Mouse (Mus musculus) myocyte (in vitro differentiated cells): ENCODE data around the gene Ttc30a2. TPM values are rescaled to one million over a fixed set of nuclear protein-coding genes. Genes with fewer than 3 reads are reported as not detected.
"Not testable (repeated sequence)": the region's sequence is repeated elsewhere in the genome, so short reads cannot be mapped to it uniquely, and the experiment has no call there.

Source experiments
- H3K27me3 ChIP-seq: one replicate; pipeline ENCODE4 v1.6.1; 2011; ENCODE audit not compliant: control insufficient read depth, insufficient read depth, insufficient read length
- H3K36me3 ChIP-seq: one replicate; pipeline ENCODE4 v1.6.1; 2011; ENCODE audit not compliant: control insufficient read depth, insufficient read depth
- H3K4me2 ChIP-seq: one replicate; pipeline ENCODE4 v1.6.1; 2011; ENCODE audit warnings: low read depth, control low read depth
- H3K4me3 ChIP-seq: one replicate; pipeline ENCODE4 v1.5.1; 2011; ENCODE audit warnings: mild to moderate bottlenecking, control low read depth, moderate library complexity
- H3K79me2 ChIP-seq: one replicate; pipeline ENCODE4 v1.6.1; 2011; ENCODE audit not compliant: control insufficient read depth, insufficient read depth
- H3ac ChIP-seq: one replicate; pipeline ENCODE4 v1.6.1; 2011; ENCODE audit not compliant: control insufficient read depth, insufficient read length
- CEBPB ChIP-seq: IDR thresholded peaks from 2 replicates; pipeline ENCODE4 v1.6.1; 2011; ENCODE audit warnings: mild to moderate bottlenecking, moderate library complexity; ENCODE audit not compliant: poor library complexity, insufficient read depth, severe bottlenecking
- E2F4 ChIP-seq: IDR thresholded peaks from one replicate; pipeline ENCODE4 v1.6.1; 2011; ENCODE audit warnings: mild to moderate bottlenecking, control low read depth, moderate library complexity; ENCODE audit not compliant: insufficient read depth
- MAX ChIP-seq: IDR thresholded peaks from one replicate; pipeline ENCODE4 v1.6.1; 2011; ENCODE audit warnings: low read depth, mild to moderate bottlenecking, control low read depth
- MYOD1 ChIP-seq, 3 experiments: IDR thresholded peaks; one replicate each; pipeline ENCODE4 v1.6.1; 2011; ENCODE audit warnings: control low read depth in 2 of 3, low read depth in 2 of 3, mild to moderate bottlenecking in 2 of 3, moderate library complexity in 1 of 3; ENCODE audit not compliant: insufficient read length in 2 of 3, control insufficient read depth in 1 of 3
- MYOG ChIP-seq, 3 experiments: IDR thresholded peaks; one replicate each; pipeline ENCODE4 v1.6.1; 2011; ENCODE audit warnings: control low read depth in 2 of 3, low read depth in 2 of 3, mild to moderate bottlenecking in 2 of 3; ENCODE audit not compliant: insufficient read length in 2 of 3, control insufficient read depth in 1 of 3, insufficient read depth in 1 of 3
- POLR2A ChIP-seq: IDR thresholded peaks from one replicate; pipeline ENCODE4 v1.6.1; 2011; ENCODE audit warnings: low read depth, mild to moderate bottlenecking, control low read depth, moderate library complexity; ENCODE audit not compliant: insufficient read length
- POLR2AphosphoS2 ChIP-seq: IDR thresholded peaks from one replicate; pipeline ENCODE4 v1.6.1; 2011; ENCODE audit warnings: low read depth, control low read depth; ENCODE audit not compliant: insufficient read length
- REST ChIP-seq: IDR thresholded peaks from one replicate; pipeline ENCODE4 v1.6.1; 2011; ENCODE audit warnings: mild to moderate bottlenecking, control low read depth, moderate library complexity; ENCODE audit not compliant: insufficient read depth, insufficient read length
- SRF ChIP-seq: IDR thresholded peaks from one replicate; pipeline ENCODE4 v1.6.1; 2011; ENCODE audit warnings: low read depth; ENCODE audit not compliant: control insufficient read depth, insufficient read length
- TCF12 ChIP-seq: IDR thresholded peaks from one replicate; pipeline ENCODE4 v1.6.1; 2011; ENCODE audit warnings: mild to moderate bottlenecking, control low read depth; ENCODE audit not compliant: poor library complexity, insufficient read depth, severe bottlenecking
- TCF3 ChIP-seq: IDR thresholded peaks from one replicate; pipeline ENCODE4 v1.6.1; 2011; ENCODE audit warnings: low read depth, control low read depth; ENCODE audit not compliant: insufficient read length
- USF1 ChIP-seq: IDR thresholded peaks from one replicate; pipeline ENCODE4 v1.6.1; 2011; ENCODE audit warnings: low read depth, mild to moderate bottlenecking, control low read depth, moderate library complexity
- polyA plus RNA-seq: library from polyadenylated mRNA; unstranded; fragments of >200 nt; fragmentation: generic; extraction: Trizol; gene quantifications from one replicate; pipeline ENCODE4 v1.2.1, GENCODE M21; 2012; ENCODE audit warnings: missing spikeins

Gene Ttc30a2
- polyA plus RNA-seq: 0.06 TPM

DNA sequence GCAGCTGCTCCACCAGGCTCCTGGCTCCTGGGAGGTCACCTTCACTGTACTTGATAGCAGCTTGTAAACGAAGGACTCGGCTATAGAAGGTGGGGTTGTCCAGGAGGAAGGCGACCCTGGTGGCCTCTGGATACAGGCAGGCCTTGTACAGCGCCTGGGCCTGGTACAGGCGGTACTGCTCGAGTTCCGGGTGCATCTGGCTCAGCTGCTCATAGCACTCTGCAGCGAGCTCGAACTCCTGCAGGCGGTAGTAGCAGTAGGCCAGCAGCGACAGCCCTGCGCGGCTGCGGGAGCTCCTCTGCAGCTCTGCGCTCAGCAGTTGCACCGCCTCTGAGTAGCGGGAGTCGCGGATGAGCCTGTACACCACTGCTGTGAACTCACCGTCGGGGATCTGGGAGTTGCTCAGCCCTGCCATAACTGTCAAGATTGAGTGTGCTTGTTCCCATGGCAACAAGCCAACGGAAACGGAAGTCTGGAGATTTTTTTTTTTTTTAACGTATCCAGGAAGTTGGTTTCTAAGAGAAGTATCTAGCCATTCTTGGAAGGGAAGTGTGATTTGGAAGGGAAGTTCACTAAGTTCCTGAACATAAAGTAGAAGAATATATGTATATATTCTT lies at the start of gene Ttc30a2:
TSS of gene Ttc30a2 (minus strand) at position 419 of the 617 bp plus-strand sequence.
- not testable (repeated sequence) for H3K4me3 ChIP-seq

DNA sequence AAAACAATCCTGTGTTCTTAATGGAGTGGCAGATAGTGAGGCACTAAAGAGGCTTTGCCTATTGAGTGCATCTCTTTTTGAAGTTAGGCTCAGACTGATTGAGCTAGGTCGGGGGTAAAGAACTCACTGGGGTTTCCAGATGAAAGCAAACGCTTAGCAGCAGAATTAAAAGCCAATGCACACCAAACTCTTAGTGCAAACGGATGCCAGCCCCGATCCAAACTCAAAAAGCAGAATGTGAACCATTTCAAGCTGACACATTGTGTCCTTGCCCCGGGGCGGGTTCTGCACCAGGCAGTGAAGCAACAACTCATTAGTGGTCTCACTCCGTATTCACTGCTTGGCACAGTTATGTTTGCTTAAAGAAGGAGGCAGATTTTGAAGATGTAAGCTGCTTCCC lies 38.9 kb upstream of the Ttc30a2 start:
- H3ac ChIP-seq: no peak overlapping the region
- H3K27me3 ChIP-seq: peaks cover 36% of the 10 kb centered on the region
- no peaks in the 10 kb centered on the region for H3K36me3 ChIP-seq
- H3K4me2 ChIP-seq: no peak overlapping the region
- H3K4me3 ChIP-seq: no peak overlapping the region
- no peak for TF ChIP-seq MAX
- TF ChIP-seq TCF3: no peak
- TF ChIP-seq POLR2AphosphoS2: no peak
- TF ChIP-seq MYOD1 (IDR thresholded peaks at IDR 0.05; ENCODE audit: control insufficient read depth in 1 of 3, insufficient read length in 2 of 3, low read depth in 2 of 3): no peak
- no peak for TF ChIP-seq USF1
- TF ChIP-seq POLR2A: no peak
- TF ChIP-seq E2F4: no peak
- TF ChIP-seq REST: no peak
- no peak for TF ChIP-seq CEBPB
- no peak for TF ChIP-seq SRF
- TF ChIP-seq MYOG (IDR thresholded peaks at IDR 0.05; ENCODE audit: control insufficient read depth in 1 of 3, insufficient read depth in 1 of 3, insufficient read length in 2 of 3, low read depth in 2 of 3): no peak
- no peak for TF ChIP-seq TCF12
- H3K79me2 ChIP-seq: no peaks in the 10 kb centered on the region

More for the DNA sequence above, at the start of gene Ttc30a2:
- not testable (repeated sequence) for H3K4me2 ChIP-seq, H3ac ChIP-seq, H3K27me3 ChIP-seq, H3K36me3 ChIP-seq, H3K79me2 ChIP-seq

DNA sequence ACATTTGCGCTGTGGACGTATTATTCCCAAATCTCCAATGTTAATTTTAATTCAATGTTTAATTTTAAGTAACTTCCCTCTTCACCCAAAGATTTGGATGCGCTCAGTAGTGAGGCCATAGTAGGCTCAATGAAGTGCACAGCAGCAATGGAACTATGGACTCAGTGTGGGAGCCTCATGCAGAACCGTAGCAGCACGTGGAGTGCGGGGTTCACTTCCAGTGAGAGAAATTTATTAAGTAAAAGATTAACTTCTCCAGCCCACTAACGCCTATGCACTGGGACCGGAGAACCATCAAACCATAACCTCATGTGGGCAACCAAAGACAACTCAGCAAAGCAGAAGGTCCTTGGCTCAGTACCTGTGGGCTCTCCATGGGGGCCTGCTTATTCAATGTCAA lies 38.2 kb upstream of the Ttc30a2 start:
- H3ac ChIP-seq: no peak overlapping the region
- no peak overlapping the region for H3K4me2 ChIP-seq
- no peaks in the 10 kb centered on the region for H3K79me2 ChIP-seq
- H3K4me3 ChIP-seq: no peak overlapping the region
- TF ChIP-seq CEBPB: no peak
- TF ChIP-seq SRF: no peak
- TF ChIP-seq TCF12: no peak
- TF ChIP-seq MAX: no peak
- no peak for TF ChIP-seq E2F4
- no peak for TF ChIP-seq TCF3
- TF ChIP-seq REST: no peak
- no peak for TF ChIP-seq USF1
- TF ChIP-seq POLR2A: no peak
- TF ChIP-seq MYOG (IDR thresholded peaks at IDR 0.05; ENCODE audit: control insufficient read depth in 1 of 3, insufficient read depth in 1 of 3, insufficient read length in 2 of 3, low read depth in 2 of 3): no peak
- TF ChIP-seq POLR2AphosphoS2: no peak
- TF ChIP-seq MYOD1 (IDR thresholded peaks at IDR 0.05; ENCODE audit: control insufficient read depth in 1 of 3, insufficient read length in 2 of 3, low read depth in 2 of 3): no peak
- no peaks in the 10 kb centered on the region for H3K36me3 ChIP-seq
- H3K27me3 ChIP-seq: peaks cover 31% of the 10 kb centered on the region

DNA sequence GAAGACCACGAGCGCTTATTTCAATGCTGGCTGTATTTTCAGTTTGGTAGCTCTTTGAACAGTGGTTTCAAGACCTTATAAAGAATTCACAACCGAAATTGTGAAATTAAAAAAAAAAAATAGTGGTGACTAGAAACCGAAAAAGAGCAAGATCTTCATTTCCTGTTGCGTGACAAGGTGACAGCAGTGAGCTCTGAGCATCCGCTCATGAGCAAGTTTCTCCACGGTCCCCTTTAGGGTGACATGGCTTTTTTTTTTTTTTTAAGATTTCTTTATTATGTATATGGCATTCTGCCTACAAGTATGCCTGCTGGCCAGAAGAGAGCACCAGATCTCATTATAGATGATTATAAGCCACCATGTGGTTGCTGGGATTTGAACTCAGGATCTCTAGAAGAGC lies 37.5 kb upstream of the Ttc30a2 start:
- TF ChIP-seq E2F4: no peak
- TF ChIP-seq MYOG (IDR thresholded peaks at IDR 0.05; ENCODE audit: control insufficient read depth in 1 of 3, insufficient read depth in 1 of 3, insufficient read length in 2 of 3, low read depth in 2 of 3): no peak
- no peak for TF ChIP-seq CEBPB
- Histone ChIP-seq H3K79me2 (no peaks in the 10 kb centered on the region), H3K4me3 (no peak overlapping the region), H3K36me3 (no peaks in the 10 kb centered on the region), H3K4me2 (no peak overlapping the region), H3K27me3 (peaks cover 31% of the 10 kb centered on the region), H3ac (no peak overlapping the region)

DNA sequence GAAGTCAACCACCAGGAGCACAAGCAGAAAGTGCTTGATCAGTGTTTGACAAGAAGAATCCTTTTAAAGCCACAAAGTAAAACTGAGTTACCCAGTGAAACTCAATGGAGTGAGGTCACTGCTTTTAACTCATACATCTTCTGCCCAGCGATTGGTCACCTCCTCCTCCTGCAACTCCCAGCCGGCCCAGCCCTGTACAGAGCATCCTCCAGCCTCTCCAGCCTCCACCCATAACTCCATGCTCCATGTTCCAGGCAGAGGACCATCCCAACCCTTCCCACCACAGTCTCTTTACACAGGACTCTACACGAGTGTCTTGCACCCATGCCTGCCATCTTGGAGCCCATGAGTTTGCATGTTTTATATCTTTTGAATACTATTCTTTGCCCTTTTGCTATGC lies 36.7 kb upstream of the Ttc30a2 start:
- Histone ChIP-seq H3ac (no peak overlapping the region), H3K27me3 (peaks cover 31% of the 10 kb centered on the region), H3K4me3 (no peak overlapping the region), H3K79me2 (no peaks in the 10 kb centered on the region), H3K4me2 (no peak overlapping the region), H3K36me3 (no peaks in the 10 kb centered on the region)
- TF ChIP-seq MYOD1 (IDR thresholded peaks at IDR 0.05; ENCODE audit: control insufficient read depth in 1 of 3, insufficient read length in 2 of 3, low read depth in 2 of 3): no peak
- no peak for TF ChIP-seq E2F4
- TF ChIP-seq MAX: no peak
- no peak for TF ChIP-seq POLR2A
- no peak for TF ChIP-seq TCF3
- no peak for TF ChIP-seq POLR2AphosphoS2
- TF ChIP-seq USF1: no peak
- no peak for TF ChIP-seq CEBPB
- no peak for TF ChIP-seq MYOG (IDR thresholded peaks at IDR 0.05; ENCODE audit: control insufficient read depth in 1 of 3, insufficient read depth in 1 of 3, insufficient read length in 2 of 3, low read depth in 2 of 3)
- TF ChIP-seq TCF12: no peak
- no peak for TF ChIP-seq SRF
- no peak for TF ChIP-seq REST
